Mouse (Mus musculus): ENCODE data around the gene Gm49369. TPM values are rescaled to one million over a fixed set of nuclear protein-coding genes. Genes with fewer than 3 reads are reported as not detected.

Gm49369 gene
- polyA plus RNA-seq, 1 experiment: 3.8 TPM

DNA sequence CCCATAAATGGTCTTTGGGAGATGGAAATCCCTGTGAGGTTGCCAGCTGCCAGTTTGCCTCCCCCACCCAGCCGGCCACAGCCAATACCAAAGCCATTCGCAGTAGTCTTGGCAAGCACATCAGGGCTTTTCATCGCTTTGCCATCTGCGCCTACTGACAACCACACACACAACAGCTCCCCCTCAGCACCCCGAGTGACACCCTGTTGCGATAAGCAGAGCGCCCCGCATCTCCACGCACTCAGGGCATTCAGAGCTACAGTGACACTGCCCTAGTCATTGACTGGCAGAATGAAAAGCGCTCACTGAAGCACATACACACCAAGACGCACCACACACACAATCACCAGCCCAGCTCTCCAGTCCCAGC lies 11.1 kb downstream of the Gm49369 start:
- Histone ChIP-seq H3K4me1 (ENCODE audit: control insufficient read depth, insufficient read depth, insufficient read length, low read length) (peaks cover 7% of the 10 kb centered on the region), H3K27ac (replicated peaks; ENCODE audit: low read depth, low read length) (no peak overlapping the region), H3K4me3 (ENCODE audit: insufficient read depth, low read depth, low read length) (peak overlapping the region; percentile 63)

DNA sequence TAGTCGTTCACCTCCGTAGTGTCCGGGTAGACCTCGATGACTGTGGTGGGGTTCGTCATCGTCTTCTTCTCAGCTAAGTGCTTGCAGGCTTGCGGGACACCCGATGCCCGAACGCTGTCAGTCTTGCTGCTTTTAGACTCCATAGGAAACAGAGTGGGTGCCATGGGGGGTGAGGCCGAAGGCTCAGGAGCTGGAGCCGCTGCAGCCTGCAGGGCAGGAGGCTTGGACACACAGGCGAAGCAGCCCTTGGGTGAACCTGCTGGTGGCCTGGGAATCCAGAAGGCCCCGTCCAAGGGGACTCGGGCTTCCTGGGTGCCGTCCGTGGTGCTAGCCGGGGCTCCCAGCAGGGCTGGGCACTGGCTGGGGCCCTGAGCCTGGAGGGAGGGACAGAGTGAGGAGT lies 11.5 kb downstream of the Gm49369 start:
- H3K4me1 ChIP-seq (ENCODE audit: control insufficient read depth, insufficient read depth, insufficient read length, low read length): peaks cover 6% of the 10 kb centered on the region
- H3K4me3 ChIP-seq (ENCODE audit: insufficient read depth, low read depth, low read length): no peak overlapping the region
- no peak overlapping the region for H3K27ac ChIP-seq (replicated peaks; ENCODE audit: low read depth, low read length)

DNA sequence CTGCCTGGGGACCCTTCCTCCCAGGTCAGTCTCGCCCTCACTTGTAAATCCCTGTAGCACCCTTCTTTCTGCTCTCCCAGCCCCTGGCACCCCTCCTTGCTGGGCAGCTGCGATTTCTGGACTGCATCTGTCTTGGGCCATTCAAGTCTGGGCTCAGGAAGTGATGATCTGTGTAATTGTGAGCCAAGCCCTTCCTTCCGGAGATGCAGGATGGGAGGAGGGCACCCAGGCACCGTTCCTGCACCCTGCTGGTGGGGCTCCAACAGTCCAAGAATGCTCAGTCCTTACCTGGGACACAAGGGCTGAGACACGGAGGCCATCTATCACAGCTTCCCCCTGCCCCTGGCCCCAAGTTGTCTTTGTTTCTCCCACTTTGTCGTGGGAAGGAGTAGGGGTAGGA lies 12.6 kb downstream of the Gm49369 start:
- H3K4me3 ChIP-seq (ENCODE audit: insufficient read depth, low read depth, low read length): no peak overlapping the region
- H3K4me1 ChIP-seq (ENCODE audit: control insufficient read depth, insufficient read depth, insufficient read length, low read length): peaks cover 4% of the 10 kb centered on the region
- no peak overlapping the region for H3K27ac ChIP-seq (replicated peaks; ENCODE audit: low read depth, low read length)

DNA sequence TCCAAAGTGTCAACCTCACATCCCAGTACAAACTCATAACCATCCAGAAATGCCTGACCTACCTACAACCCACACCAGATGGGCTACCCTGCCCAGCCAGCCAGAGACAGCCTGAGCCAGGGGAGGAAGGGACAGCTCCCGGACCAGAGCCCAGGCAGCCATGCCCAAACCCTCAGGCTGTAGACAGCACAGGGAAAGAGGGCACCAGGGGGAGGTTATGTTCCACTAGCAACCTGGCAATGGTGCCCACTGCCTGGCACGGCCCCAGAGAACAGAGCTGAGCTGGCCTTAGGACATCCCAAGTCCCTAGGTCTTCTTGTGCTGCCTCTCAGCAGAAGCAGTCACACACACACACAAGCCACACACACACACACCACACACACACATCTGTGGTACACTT lies 13.6 kb downstream of the Gm49369 start:
- Histone ChIP-seq H3K4me1 (ENCODE audit: control insufficient read depth, insufficient read depth, insufficient read length, low read length) (peaks cover 4% of the 10 kb centered on the region), H3K4me3 (ENCODE audit: insufficient read depth, low read depth, low read length) (no peak overlapping the region), H3K27ac (replicated peaks; ENCODE audit: low read depth, low read length) (no peak overlapping the region)

DNA sequence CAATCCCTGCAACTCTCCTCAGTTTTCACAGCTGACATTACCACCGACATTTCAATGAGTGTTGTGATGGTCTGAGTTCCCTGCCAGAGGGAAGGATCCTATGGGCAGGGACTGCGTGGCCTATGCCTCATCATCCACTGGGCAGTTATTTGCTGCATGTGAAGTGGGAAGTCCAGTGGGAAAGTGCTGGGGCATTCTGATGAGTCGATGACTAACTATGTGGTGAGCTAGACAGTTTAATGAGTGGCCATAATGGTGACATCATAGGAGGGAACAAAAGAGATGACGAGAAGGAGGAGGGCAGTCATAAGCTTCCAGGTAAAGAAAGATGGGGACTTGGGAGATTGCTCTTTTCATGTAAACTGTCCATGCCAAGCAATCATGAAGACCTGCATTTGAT lies 19.4 kb downstream of the Gm49369 start:
- Histone ChIP-seq H3K4me3 (ENCODE audit: insufficient read depth, low read depth, low read length) (no peak overlapping the region), H3K27ac (replicated peaks; ENCODE audit: low read depth, low read length) (no peak overlapping the region), H3K4me1 (ENCODE audit: control insufficient read depth, insufficient read depth, insufficient read length, low read length) (no peaks in the 10 kb centered on the region)

DNA sequence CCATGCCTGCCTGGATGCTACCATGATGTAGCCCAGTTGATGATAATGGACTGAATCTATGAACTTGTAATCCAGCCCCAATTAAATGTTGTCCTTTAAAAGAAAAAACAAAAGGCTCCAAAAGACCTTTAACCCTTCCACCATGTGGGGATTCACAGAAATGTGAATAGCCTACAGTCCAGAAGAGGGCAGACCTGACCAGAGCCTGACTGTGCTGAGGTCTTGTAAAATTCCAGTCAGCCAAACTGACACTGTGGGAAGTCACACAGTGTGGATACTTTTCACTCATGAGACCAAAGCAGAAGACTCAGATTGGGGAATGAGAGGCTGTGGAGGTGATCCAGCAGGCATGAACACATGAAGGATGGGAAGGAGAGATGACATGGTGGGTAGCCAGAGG lies 21.7 kb downstream of the Gm49369 start:
- no peak overlapping the region for H3K27ac ChIP-seq (replicated peaks; ENCODE audit: low read depth, low read length)
- H3K4me3 ChIP-seq (ENCODE audit: insufficient read depth, low read depth, low read length): no peak overlapping the region
- H3K4me1 ChIP-seq (ENCODE audit: control insufficient read depth, insufficient read depth, insufficient read length, low read length): no peaks in the 10 kb centered on the region

DNA sequence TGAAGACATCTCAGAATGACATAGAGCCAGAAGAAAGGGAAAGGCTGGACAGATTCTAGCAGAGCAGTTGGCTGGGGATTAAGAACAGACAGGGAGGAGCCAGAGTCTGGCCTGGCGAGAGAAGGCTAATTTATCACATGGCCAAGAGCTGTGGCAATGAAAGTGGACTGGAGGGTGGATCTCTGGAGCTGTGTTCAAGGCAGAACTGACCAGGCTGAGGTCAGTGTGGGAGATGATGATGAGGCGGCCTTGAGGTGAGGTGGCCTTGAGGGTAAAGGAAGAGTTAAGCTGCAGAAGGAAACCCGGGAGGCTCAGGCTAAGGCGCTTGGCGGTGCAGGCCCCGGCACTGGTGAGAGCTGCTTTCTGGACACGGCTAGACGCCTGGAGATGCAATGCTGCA lies 23.3 kb downstream of the Gm49369 start:
- no peaks in the 10 kb centered on the region for H3K4me1 ChIP-seq (ENCODE audit: control insufficient read depth, insufficient read depth, insufficient read length, low read length)
- H3K4me3 ChIP-seq (ENCODE audit: insufficient read depth, low read depth, low read length): no peak overlapping the region
- no peak overlapping the region for H3K27ac ChIP-seq (replicated peaks; ENCODE audit: low read depth, low read length)

DNA sequence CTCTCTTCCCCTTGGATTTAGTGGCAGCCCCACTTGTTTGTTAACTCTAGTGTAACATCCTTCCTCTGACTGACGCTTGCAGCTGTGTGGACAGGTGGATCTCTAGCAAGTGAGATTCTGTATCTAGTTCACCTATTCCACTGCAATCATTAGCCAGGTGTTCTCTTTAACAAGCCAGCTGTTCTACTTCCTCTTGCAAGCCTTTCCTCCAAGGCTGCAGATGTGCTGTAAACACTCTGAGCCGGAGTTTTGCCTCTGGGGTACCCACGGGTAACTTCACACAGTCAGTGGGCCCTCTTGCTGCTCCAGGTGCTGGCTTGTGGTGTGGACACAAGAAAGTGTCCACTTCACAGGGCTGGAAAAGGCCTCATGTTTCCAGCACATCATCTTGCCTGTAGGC lies 24.9 kb downstream of the Gm49369 start:
- Histone ChIP-seq H3K27ac (replicated peaks; ENCODE audit: low read depth, low read length) (no peak overlapping the region), H3K4me3 (ENCODE audit: insufficient read depth, low read depth, low read length) (no peak overlapping the region), H3K4me1 (ENCODE audit: control insufficient read depth, insufficient read depth, insufficient read length, low read length) (no peaks in the 10 kb centered on the region)

DNA sequence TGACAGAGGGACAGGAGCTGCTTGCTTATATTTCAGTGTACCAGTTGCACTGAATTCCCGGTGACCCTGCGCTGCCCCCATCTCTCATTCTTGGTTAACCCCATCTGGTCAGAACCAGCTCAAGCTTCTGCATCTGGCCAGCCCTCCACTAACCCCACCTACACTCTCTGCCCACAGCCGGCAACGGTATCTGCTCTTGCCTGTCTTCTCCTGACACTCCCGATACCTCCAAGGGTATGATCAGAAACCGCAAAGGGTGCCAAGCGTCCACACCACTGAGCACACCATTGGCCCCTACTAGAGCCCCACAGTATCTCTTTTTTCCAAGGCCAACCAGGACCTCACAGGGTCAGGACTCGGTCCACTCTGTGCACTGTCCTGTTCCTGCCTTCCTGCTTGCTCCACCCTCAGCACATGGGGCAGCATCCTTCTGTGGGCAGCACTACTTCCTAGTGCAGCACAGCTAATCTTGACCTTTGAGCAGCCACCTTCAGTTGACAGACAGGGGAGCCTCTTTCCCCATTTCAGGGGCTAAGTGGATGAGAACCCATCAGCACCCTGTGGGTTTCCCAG lies 27.7 kb downstream of the Gm49369 start:
- Histone ChIP-seq H3K27ac (replicated peaks; ENCODE audit: low read depth, low read length) (no peak overlapping the region), H3K4me3 (ENCODE audit: insufficient read depth, low read depth, low read length) (no peak overlapping the region), H3K4me1 (ENCODE audit: control insufficient read depth, insufficient read depth, insufficient read length, low read length) (no peaks in the 10 kb centered on the region)

DNA sequence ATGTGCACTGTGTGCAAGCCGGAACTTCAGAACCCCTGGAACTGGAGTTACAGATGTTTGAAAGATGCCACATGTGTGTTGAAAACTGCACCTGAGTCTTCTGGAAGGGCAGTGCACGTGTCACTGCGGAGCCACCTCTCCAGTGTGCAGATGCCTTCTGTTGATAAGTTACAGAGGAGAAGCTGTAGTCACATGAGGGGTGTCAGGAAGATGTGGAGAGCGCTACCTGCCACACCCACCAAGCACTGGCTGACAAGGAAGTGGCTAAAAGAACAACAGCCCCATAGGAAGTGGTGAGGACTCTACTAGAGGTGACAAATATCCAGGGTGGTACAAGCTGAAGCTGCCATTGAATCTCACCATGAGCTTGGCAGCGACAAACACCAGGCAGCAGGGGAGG lies 28.6 kb downstream of the Gm49369 start:
- H3K4me1 ChIP-seq (ENCODE audit: control insufficient read depth, insufficient read depth, insufficient read length, low read length): no peaks in the 10 kb centered on the region
- no peak overlapping the region for H3K27ac ChIP-seq (replicated peaks; ENCODE audit: low read depth, low read length)
- no peak overlapping the region for H3K4me3 ChIP-seq (ENCODE audit: insufficient read depth, low read depth, low read length)

DNA sequence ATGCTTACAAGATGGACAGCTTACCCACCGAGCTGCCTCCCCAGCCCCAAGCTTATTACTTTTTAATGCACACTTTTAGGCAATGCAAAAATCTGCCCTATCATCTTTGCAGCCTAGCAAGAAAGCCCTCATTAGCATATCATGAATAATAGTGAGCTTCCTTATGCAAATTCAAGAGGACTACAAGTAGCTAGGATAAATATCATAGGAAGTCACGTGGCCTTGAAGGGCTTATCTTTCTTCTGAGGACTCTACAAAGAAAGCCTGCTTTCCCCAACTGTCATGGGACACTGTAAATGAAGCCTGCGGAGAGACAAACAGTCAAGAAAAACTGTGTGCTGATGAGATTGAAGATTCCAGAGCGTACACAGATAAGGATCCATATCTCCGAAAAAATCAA lies 30.9 kb downstream of the Gm49369 start:
- Histone ChIP-seq H3K4me1 (ENCODE audit: control insufficient read depth, insufficient read depth, insufficient read length, low read length) (no peaks in the 10 kb centered on the region), H3K4me3 (ENCODE audit: insufficient read depth, low read depth, low read length) (no peak overlapping the region), H3K27ac (replicated peaks; ENCODE audit: low read depth, low read length) (no peak overlapping the region)

DNA sequence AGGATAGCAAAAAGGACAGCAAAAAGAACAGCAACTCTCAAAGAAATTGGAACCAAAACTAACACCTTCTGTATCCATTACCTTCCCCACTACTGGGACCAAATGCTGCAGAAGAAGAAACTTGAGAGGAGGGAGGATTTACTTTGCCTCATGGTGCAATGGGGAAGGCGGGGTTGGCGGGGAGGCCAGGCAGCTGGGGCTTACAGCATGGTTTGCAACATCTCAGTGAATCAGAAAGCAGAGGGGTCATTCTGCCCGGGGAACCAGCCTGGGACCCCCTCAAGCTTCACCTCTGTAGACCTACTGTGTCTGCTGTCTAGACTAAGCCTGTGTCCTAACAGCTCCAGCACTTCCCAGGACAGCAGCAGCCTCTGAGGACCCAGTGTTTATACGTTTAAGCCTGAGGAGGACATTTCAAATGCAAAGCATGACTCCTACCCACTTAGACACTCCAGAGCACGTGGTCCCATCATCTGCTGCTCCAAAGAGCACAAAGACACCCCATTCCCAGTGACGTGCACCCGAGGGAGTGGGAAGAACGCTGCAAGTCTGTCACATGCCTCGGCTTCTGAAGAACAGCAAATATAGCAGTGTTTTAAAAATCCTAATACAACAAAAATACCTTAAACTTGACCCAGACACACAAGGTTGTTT lies 33.0 kb downstream of the Gm49369 start:
- no peaks in the 10 kb centered on the region for H3K4me1 ChIP-seq (ENCODE audit: control insufficient read depth, insufficient read depth, insufficient read length, low read length)
- no peak overlapping the region for H3K4me3 ChIP-seq (ENCODE audit: insufficient read depth, low read depth, low read length)
- H3K27ac ChIP-seq (replicated peaks; ENCODE audit: low read depth, low read length): no peak overlapping the region

DNA sequence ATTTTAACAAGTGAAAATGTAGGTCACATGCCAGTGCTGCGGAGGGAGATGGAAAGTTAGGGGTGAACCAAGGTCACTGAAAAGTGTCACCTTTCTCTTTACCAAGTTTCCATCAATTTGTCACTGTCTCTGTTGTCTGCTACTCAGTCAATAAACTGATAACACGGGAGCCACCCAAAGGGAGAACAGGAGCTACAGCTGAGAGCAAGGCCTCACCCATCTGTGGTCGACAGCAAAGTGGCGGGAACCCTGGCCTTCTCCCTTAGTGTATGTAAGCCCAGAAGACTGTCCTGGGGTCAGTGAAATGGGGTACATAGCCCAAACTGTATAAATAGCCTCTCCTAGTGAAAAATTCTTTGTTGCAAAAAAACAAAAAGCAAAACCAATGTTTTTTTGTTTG lies 34.9 kb downstream of the Gm49369 start:
- no peaks in the 10 kb centered on the region for H3K4me1 ChIP-seq (ENCODE audit: control insufficient read depth, insufficient read depth, insufficient read length, low read length)
- no peak overlapping the region for H3K4me3 ChIP-seq (ENCODE audit: insufficient read depth, low read depth, low read length)
- H3K27ac ChIP-seq (replicated peaks; ENCODE audit: low read depth, low read length): no peak overlapping the region

DNA sequence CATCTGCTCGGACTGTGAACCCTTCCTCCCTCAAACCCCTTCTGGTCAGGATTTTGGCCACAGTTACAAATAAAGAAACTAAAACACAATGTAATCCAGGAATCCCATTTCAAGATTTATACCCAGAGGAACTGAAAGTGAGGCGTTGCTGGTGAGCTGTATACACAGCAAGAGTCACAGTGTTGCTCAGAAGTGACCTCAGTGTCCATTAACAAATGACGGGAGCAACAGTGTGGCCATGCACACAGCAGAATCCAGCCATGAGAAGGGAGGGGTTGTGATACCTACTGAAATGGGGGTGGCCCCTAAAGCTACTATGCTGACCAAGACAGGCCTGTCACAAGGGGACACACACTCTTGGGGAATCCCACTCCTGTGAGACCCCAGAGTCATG lies 40.2 kb downstream of the Gm49369 start:
- Histone ChIP-seq H3K4me1 (ENCODE audit: control insufficient read depth, insufficient read depth, insufficient read length, low read length) (no peaks in the 10 kb centered on the region), H3K27ac (replicated peaks; ENCODE audit: low read depth, low read length) (no peak overlapping the region), H3K4me3 (ENCODE audit: insufficient read depth, low read depth, low read length) (no peak overlapping the region)

DNA sequence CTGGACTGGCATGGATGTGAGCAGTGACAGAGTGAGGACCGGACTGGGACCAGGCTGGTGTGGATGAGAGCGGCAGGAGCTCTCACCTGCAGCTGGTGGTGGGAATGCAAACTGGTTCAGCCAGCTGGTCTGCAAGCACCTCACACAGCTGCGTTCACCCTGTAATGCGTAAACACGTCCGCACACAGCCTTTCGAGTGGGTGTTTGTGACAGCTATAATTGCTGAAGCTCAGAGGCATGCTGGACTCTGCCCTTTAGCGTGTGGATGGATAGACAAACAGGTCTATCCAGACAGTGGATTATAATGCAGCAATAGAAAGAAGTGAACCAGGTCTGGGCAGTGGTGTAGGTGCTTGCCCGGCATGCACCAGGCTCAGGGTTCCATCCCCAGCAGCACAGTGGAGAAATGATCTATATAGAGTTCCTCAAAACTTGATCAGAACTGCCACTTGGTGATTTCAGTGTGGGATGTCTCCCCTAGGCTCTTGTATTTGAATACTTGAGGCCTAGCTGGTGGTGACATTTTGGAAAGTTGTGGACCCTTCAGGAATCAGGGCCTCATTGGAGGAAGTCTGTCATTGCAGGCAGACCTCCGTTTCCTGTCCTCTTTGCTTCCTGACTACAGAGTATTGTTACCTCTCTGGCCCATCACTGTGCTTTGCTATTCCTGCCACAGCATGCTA lies 40.8 kb downstream of the Gm49369 start:
- H3K4me3 ChIP-seq (ENCODE audit: insufficient read depth, low read depth, low read length): no peak overlapping the region
- no peaks in the 10 kb centered on the region for H3K4me1 ChIP-seq (ENCODE audit: control insufficient read depth, insufficient read depth, insufficient read length, low read length)
- H3K27ac ChIP-seq (replicated peaks; ENCODE audit: low read depth, low read length): no peak overlapping the region
